Mouse (Mus musculus): Measurements from ENCODE around the gene Ncdn. TPM values are rescaled to one million over a fixed set of nuclear protein-coding genes. Genes with fewer than 3 reads are reported as not detected.

The Ncdn gene
- polyA plus RNA-seq, 1 experiment: 1.5 TPM

- Histone ChIP-seq H3K4me1 (ENCODE audit: control insufficient read depth) (peaks cover 31% of the 10 kb centered on the region), H3K27me3 (ENCODE audit: control insufficient read depth) (no peaks in the 10 kb centered on the region), H3K4me3 (replicated peaks) (peak overlapping the region; percentile 98), H3K36me3 (ENCODE audit: control insufficient read depth) (peaks cover 16% of the 10 kb centered on the region), H3K9me3 (ENCODE audit: control insufficient read depth, low read length) (no peaks in the 10 kb centered on the region)
- no peak for TF ChIP-seq GATA1 (IDR thresholded peaks at IDR 0.05; ENCODE audit: low read length)
- no peak for TF ChIP-seq TAL1 (IDR thresholded peaks at IDR 0.05; ENCODE audit: low read length)
Measured at GRCm38 (mm10) chr4:126754736-126755374, 1.6 kb upstream of the Ncdn start.

GRCm38 (mm10) chr4:126754231-126754611 lies 983 bp upstream of the Ncdn start:
- H3K9me3 ChIP-seq (ENCODE audit: control insufficient read depth, low read length): no peaks in the 10 kb centered on the region
- H3K27me3 ChIP-seq (ENCODE audit: control insufficient read depth): no peaks in the 10 kb centered on the region
- TF ChIP-seq GATA1 (IDR thresholded peaks at IDR 0.05; ENCODE audit: low read length): no peak
- peak overlapping the region; percentile 98 for H3K4me3 ChIP-seq (replicated peaks)
- peaks cover 35% of the 10 kb centered on the region for H3K4me1 ChIP-seq (ENCODE audit: control insufficient read depth)
- H3K36me3 ChIP-seq (ENCODE audit: control insufficient read depth): peaks cover 20% of the 10 kb centered on the region

- H3K36me3 ChIP-seq (ENCODE audit: control insufficient read depth): peaks cover 28% of the 10 kb centered on the region
- peaks cover 35% of the 10 kb centered on the region for H3K4me1 ChIP-seq (ENCODE audit: control insufficient read depth)
Measured at GRCm38 (mm10) chr4:126752608-126753141, 563 bp downstream of the Ncdn start.

GRCm38 (mm10) chr4:126752024-126752607 lies 1.1 kb downstream of the Ncdn start:
- H3K4me1 ChIP-seq (ENCODE audit: control insufficient read depth): peaks cover 36% of the 10 kb centered on the region

More at GRCm38 (mm10) chr4:126752608-126753141, 563 bp downstream of the Ncdn start:
- Histone ChIP-seq H3K4me3 (replicated peaks) (peak overlapping the region; percentile 98), H3K9me3 (ENCODE audit: control insufficient read depth, low read length) (no peaks in the 10 kb centered on the region), H3K27me3 (ENCODE audit: control insufficient read depth) (no peaks in the 10 kb centered on the region)
- TF ChIP-seq GATA1 (IDR thresholded peaks at IDR 0.05; ENCODE audit: low read length) (no peak), TAL1 (IDR thresholded peaks at IDR 0.05; ENCODE audit: low read length) (no peak)

GRCm38 (mm10) chr4:126751556-126752023 lies 1.6 kb downstream of the Ncdn start:
- Histone ChIP-seq H3K9me3 (ENCODE audit: control insufficient read depth, low read length) (no peaks in the 10 kb centered on the region), H3K36me3 (ENCODE audit: control insufficient read depth) (peaks cover 34% of the 10 kb centered on the region), H3K27me3 (ENCODE audit: control insufficient read depth) (no peaks in the 10 kb centered on the region), H3K4me1 (ENCODE audit: control insufficient read depth) (peaks cover 37% of the 10 kb centered on the region), H3K4me3 (replicated peaks) (no peak overlapping the region)
- TF ChIP-seq GATA1 (IDR thresholded peaks at IDR 0.05; ENCODE audit: low read length) (no peak), TAL1 (IDR thresholded peaks at IDR 0.05; ENCODE audit: low read length) (no peak)

More at GRCm38 (mm10) chr4:126752024-126752607, 1.1 kb downstream of the Ncdn start:
- H3K9me3 ChIP-seq (ENCODE audit: control insufficient read depth, low read length): no peaks in the 10 kb centered on the region
- peaks cover 29% of the 10 kb centered on the region for H3K36me3 ChIP-seq (ENCODE audit: control insufficient read depth)
- TF ChIP-seq TAL1 (IDR thresholded peaks at IDR 0.05; ENCODE audit: low read length) (no peak), GATA1 (IDR thresholded peaks at IDR 0.05; ENCODE audit: low read length) (no peak)
- H3K27me3 ChIP-seq (ENCODE audit: control insufficient read depth): no peaks in the 10 kb centered on the region
- peak overlapping the region; percentile 98 for H3K4me3 ChIP-seq (replicated peaks)

- TF ChIP-seq TAL1 (IDR thresholded peaks at IDR 0.05; ENCODE audit: low read length) (no peak), GATA1 (IDR thresholded peaks at IDR 0.05; ENCODE audit: low read length) (no peak)
- Histone ChIP-seq H3K27me3 (ENCODE audit: control insufficient read depth) (no peaks in the 10 kb centered on the region), H3K4me1 (ENCODE audit: control insufficient read depth) (peaks cover 37% of the 10 kb centered on the region), H3K4me3 (replicated peaks) (no peak overlapping the region), H3K36me3 (ENCODE audit: control insufficient read depth) (peaks cover 40% of the 10 kb centered on the region), H3K9me3 (ENCODE audit: control insufficient read depth, low read length) (no peaks in the 10 kb centered on the region)
Measured at GRCm38 (mm10) chr4:126750863-126751555, 2.2 kb downstream of the Ncdn start.

- TF ChIP-seq GATA1 (IDR thresholded peaks at IDR 0.05; ENCODE audit: low read length) (no peak), TAL1 (IDR thresholded peaks at IDR 0.05; ENCODE audit: low read length) (no peak)
- H3K4me3 ChIP-seq (replicated peaks): no peak overlapping the region
- no peaks in the 10 kb centered on the region for H3K27me3 ChIP-seq (ENCODE audit: control insufficient read depth)
- H3K36me3 ChIP-seq (ENCODE audit: control insufficient read depth): peaks cover 44% of the 10 kb centered on the region
- H3K9me3 ChIP-seq (ENCODE audit: control insufficient read depth, low read length): no peaks in the 10 kb centered on the region
- H3K4me1 ChIP-seq (ENCODE audit: control insufficient read depth): peaks cover 37% of the 10 kb centered on the region
Measured at GRCm38 (mm10) chr4:126750046-126750683, 3.1 kb downstream of the Ncdn start.

GRCm38 (mm10) chr4:126749553-126749952 lies 3.7 kb downstream of the Ncdn start:
- H3K27me3 ChIP-seq (ENCODE audit: control insufficient read depth): no peaks in the 10 kb centered on the region
- H3K36me3 ChIP-seq (ENCODE audit: control insufficient read depth): peaks cover 50% of the 10 kb centered on the region
- H3K4me1 ChIP-seq (ENCODE audit: control insufficient read depth): peaks cover 35% of the 10 kb centered on the region
- no peak overlapping the region for H3K4me3 ChIP-seq (replicated peaks)
- no peaks in the 10 kb centered on the region for H3K9me3 ChIP-seq (ENCODE audit: control insufficient read depth, low read length)
- TF ChIP-seq GATA1 (IDR thresholded peaks at IDR 0.05; ENCODE audit: low read length) (no peak), TAL1 (IDR thresholded peaks at IDR 0.05; ENCODE audit: low read length) (no peak)

All from erythroblast, embryonic 14.5 days (primary cell).